Mouse (Mus musculus) lung, postnatal 4 days (tissue): ENCODE results near the gene Tnmd.

Experiments
- DNase-seq, 2 experiments: peaks; one replicate each; pipeline ENCODE4 v3.0.0; 2021

Tnmd gene

GRCm38 (mm10) chrX:133850680-133851079, at the start of gene Tnmd:
Gene Tnmd, plus strand, starts transcription at chrX:133850980.
- DNase-seq = no peak

- no peak for DNase-seq
Measured at GRCm38 (mm10) chrX:133853637-133854036, 2.9 kb downstream of the Tnmd start.

DNA sequence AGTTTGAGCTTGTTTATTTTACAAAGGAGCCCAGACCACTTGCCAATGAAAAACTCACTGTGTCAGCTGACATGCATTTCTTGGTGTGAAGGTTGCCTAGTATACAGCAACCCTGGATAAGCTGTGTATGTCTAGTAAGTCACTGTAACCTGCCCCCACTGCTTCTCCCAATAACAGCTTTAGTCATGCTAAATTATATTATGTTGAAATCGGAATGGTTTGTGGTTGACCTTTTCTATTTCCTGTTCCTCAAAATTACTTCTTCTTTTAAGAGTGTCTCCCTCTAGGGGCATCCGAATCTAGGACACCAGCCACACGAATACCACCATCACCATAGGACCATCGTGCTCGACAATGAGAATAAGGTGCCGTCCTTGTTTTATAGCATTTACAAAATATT, 19.0 kb downstream of the Tnmd start:
- no peak for DNase-seq

DNA sequence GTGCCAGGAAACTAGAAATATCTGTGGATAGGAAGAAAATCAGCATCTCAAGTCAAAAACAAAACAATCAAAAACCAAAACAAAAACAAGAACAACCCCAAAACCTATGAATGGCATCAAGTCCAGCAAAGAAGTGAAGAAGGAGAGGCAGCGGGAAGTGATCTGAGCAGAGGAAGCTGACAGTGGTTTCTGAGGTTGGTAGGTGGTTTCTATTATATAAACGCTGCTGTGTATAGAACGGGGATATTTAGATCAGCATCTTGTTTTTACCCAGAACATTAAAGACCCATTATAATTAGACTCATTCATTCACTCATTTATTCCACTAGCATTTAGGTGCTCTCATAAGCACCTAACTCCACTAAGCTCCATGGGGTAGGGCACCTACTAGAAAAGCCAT, 36.5 kb downstream of the Tnmd start:
- no peak for DNase-seq

DNA sequence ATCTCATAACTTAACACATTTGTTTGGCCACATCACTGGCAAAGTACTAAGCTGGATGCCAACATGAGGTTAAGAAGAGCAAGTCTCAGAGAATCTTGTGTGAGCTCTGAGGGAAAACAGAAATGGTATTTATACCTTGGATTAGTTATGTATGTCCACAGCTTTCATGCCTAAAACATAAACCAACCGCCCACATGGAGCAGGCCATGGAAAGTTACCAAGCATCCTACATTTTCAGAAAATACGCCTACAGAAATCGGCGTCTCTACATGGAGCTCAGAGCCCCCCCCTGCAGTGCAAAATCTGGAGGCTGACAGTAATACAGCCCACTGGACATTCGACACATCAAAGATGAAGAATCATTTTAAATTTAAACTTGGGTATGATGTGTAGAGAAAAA, 37.3 kb downstream of the Tnmd start:
- no peak for DNase-seq

GRCm38 (mm10) chrX:133898014-133898542, 47.3 kb downstream of the Tnmd start, which contains the start of gene Tspan6:
Gene Tspan6, minus strand, starts transcription at chrX:133898429.
- DNase-seq = peak; percentile 81 to 83

- DNase-seq = no peak
Measured at GRCm38 (mm10) chrX:133908261-133908660, 57.5 kb downstream of the Tnmd start, which contains the start of gene Srpx2. Gene Srpx2, plus strand, starts transcription at chrX:133908426.

DNA sequence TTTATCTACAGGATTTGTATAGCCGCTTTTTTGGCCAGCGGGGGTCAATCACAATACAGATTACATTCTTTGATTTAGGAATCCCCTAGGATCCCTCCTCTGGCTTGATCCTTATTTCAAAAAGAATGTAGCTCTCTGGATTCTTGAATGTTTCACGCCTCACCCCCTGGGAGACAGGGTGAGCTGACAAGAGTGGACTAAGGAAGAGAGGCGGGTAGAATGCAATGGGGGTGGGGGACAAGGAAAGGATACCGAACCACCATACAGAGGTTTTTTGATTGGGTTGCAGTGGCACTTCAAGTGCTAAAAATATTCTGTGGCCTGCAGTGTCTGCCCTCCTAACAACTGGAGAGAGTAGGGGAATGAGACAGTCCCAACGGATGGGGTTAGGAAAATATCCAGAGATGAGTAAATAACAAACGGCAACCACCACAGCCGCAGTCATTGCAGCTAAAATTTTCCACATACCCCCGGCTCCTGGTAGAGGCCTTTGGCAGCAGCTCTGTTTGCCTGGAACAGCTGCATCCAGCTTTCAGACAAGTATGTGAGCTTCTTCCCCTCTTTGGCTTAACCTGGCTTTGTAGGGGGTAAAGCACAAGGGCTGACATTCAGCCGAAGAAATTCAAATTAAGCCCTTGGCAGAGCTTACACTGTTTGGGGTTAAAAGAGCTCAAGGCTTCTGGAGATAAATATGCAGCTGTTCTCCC, 60.8 kb downstream of the Tnmd start:
- DNase-seq = peak; percentile 15 to 66

DNA sequence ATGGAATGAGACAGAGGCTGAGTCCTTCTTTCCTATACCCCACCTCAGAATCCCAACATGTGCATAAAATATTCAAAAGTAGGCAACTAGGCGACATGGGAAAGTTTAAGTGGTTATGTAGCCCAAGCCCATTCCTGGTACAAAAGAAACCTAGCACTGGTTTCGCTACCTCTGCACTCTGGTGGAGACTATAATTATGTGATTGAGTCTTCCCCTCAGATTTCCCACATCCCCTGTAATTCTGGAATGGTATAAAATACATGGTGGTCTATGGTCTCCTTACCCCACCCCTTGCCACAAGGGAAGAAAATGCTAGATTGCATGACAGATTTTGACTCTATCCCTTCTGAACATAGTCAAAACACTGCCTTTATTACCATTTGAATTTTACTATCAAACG, 62.2 kb downstream of the Tnmd start:
- no peak for DNase-seq

- DNase-seq = peak; percentile 7 to 33
Measured at GRCm38 (mm10) chrX:133914219-133914618, 63.4 kb downstream of the Tnmd start.
